Mouse (Mus musculus): ENCODE measurements around the gene Wnt4. TPM values are rescaled to one million over a fixed set of nuclear protein-coding genes. Genes with fewer than 3 reads are reported as not detected.
A peak's percentile ranks its signal among the peaks of the same experiment; 100 is the strongest.

Wnt4 gene
- total RNA-seq, 1 experiment from 2014 or later, result 46.2 TPM

- DNase-seq, result no peak
Observed at GRCm38 (mm10) chr4:137306577-137306888, 29.2 kb downstream of the Wnt4 start.

GRCm38 (mm10) chr4:137306991-137307706 is 29.9 kb downstream of the Wnt4 start:
- DNase-seq, result no peak

- peak; percentile 43 for DNase-seq
Observed at GRCm38 (mm10) chr4:137308377-137308776, 31.1 kb downstream of the Wnt4 start.

GRCm38 (mm10) chr4:137313511-137313910 is 36.2 kb downstream of the Wnt4 start:
- DNase-seq, result no peak

- DNase-seq, result no peak
Observed at GRCm38 (mm10) chr4:137314561-137314960, 37.3 kb downstream of the Wnt4 start.

GRCm38 (mm10) chr4:137315061-137315460 is 37.8 kb downstream of the Wnt4 start:
- no peak for DNase-seq

- no peak for DNase-seq
Observed at GRCm38 (mm10) chr4:137316027-137316770, 38.9 kb downstream of the Wnt4 start.

- no peak for DNase-seq
Observed at GRCm38 (mm10) chr4:137324926-137325325, 47.6 kb downstream of the Wnt4 start.

GRCm38 (mm10) chr4:137326494-137326893 is 49.2 kb downstream of the Wnt4 start:
- no peak for DNase-seq

- DNase-seq, result no peak
Observed at GRCm38 (mm10) chr4:137332051-137332450, 54.8 kb downstream of the Wnt4 start.

GRCm38 (mm10) chr4:137336468-137336867 is 59.2 kb downstream of the Wnt4 start:
- peak; percentile 54 for DNase-seq

GRCm38 (mm10) chr4:137339415-137339814 is 62.1 kb downstream of the Wnt4 start:
- peak; percentile 49 for DNase-seq

GRCm38 (mm10) chr4:137342816-137343215 is 65.5 kb downstream of the Wnt4 start:
- no peak for DNase-seq

- no peak for DNase-seq
Observed at GRCm38 (mm10) chr4:137345112-137345511, 67.8 kb downstream of the Wnt4 start.

- no peak for DNase-seq
Observed at GRCm38 (mm10) chr4:137345790-137346189, 68.5 kb downstream of the Wnt4 start.

Other genes with a start within 250 kb of the Wnt4 start
- gene Zbtb40, start 228.7 kb upstream of the Wnt4 start, total RNA-seq (2021), result 9.9 and 10.2 TPM in 2 replicates
- gene Cdc42, start 80.2 kb downstream of the Wnt4 start, total RNA-seq (2021), result 355 and 372 TPM in 2 replicates
- not detected in 2 replicates for gene Cela3a, start 132.3 kb downstream of the Wnt4 start, total RNA-seq (2021)
- not detected in 2 replicates for gene Cela3b, start 153.1 kb downstream of the Wnt4 start, total RNA-seq (2021)
- not detected in 2 replicates for gene 1700013G24Rik, start 175.8 kb downstream of the Wnt4 start, total RNA-seq (2021)
- gene Hspg2, start 191.3 kb downstream of the Wnt4 start, total RNA-seq (2021), result 230 and 242 TPM in 2 replicates